10 mouse cellular contexts compared by ENCODE assay signal in genomic region chr16:87725963-87726362, GRCm38 (mm10). TPM values are rescaled to one million over a fixed set of nuclear protein-coding genes. Genes with fewer than 3 reads are reported as not detected.
DNase-seq lines count a peak whose midpoint lies in the region; ATAC-seq and TF ChIP-seq lines count a peak whose summit lies in the region.
"Had no signal": no experiment of that assay in that cellular context is flagged by ENCODE, and none has a peak within 500 bp of the region (broad histone marks: within the 10 kb centered on the region; RNA-seq: fewer than 3 reads in every experiment).

No protein-coding gene starts in this region.

- H3K27me3 ChIP-seq in midbrain, postnatal 0 days (ENCODE audit: insufficient read depth, low read length) = no peaks in the 10 kb centered on the region
- H3K27me3 ChIP-seq in hindbrain, embryonic 12.5 days = no peaks in the 10 kb centered on the region

- H3K4me1 ChIP-seq in midbrain, postnatal 0 days (ENCODE audit: insufficient read depth, low read length) = no peaks in the 10 kb centered on the region
- no peaks in the 10 kb centered on the region for H3K4me1 ChIP-seq in hindbrain, embryonic 12.5 days

- no peaks in the 10 kb centered on the region for H3K9me3 ChIP-seq in midbrain, postnatal 0 days (ENCODE audit: low read length)
- H3K9me3 ChIP-seq in hindbrain, embryonic 12.5 days (replicated peaks) = no peaks in the 10 kb centered on the region

- TF ChIP-seq CTCF in midbrain, postnatal 0 days (IDR thresholded peaks at IDR 0.05) = no peak

- ATAC-seq in CD4-positive, CD25-positive, alpha-beta regulatory T cell, adult 4 months = peak; percentile 64
- ATAC-seq in activated CD4-positive, CD25-positive, alpha-beta regulatory T cell, adult 4 months = peak; percentile 56
- ATAC-seq in midbrain, postnatal 0 days (ENCODE audit: low FRiP score) = no peak
- no peak for ATAC-seq in hindbrain, embryonic 12.5 days (ENCODE audit: low FRiP score)

- peaks cover 45% of the 10 kb centered on the region for H3K36me3 ChIP-seq in midbrain, postnatal 0 days (ENCODE audit: insufficient read depth, low read length)
- peaks cover 75% of the 10 kb centered on the region for H3K36me3 ChIP-seq in hindbrain, embryonic 12.5 days

- H3K27ac ChIP-seq in midbrain, postnatal 0 days (ENCODE audit: low read depth, low read length) = no peak overlapping the region
- H3K27ac ChIP-seq in hindbrain, embryonic 12.5 days = no peak overlapping the region
- H3K27ac ChIP-seq: gastrocnemius, adult 2 months had no signal

- DNase-seq in large intestine, adult 2 months (ENCODE audit: low read depth, low spot score) = peak; percentile 62
- DNase-seq in naive thymus-derived CD4-positive, alpha-beta T cell, adult 2 months (ENCODE audit: low read depth) = peak; percentile 78
- DNase-seq in midbrain, postnatal 0 days (ENCODE audit: low spot score) = no peak
- DNase-seq in cerebellum, adult 11-12 months = no peak
- no peak for DNase-seq in ovary, postnatal 10 days (ENCODE audit: low spot score)
- DNase-seq: gastrocnemius, adult 2 months; layer of hippocampus, adult 9-11 months had no signal

- H3K4me3 ChIP-seq in midbrain, postnatal 0 days (ENCODE audit: low read depth, low read length) = no peak overlapping the region
- no peak overlapping the region for H3K4me3 ChIP-seq in hindbrain, embryonic 12.5 days
- H3K4me3 ChIP-seq: gastrocnemius, adult 2 months had no signal

- H3K4me2 ChIP-seq in midbrain, postnatal 0 days (ENCODE audit: low read depth, low read length, poor library complexity, severe bottlenecking) = no peak overlapping the region
- H3K4me2 ChIP-seq in hindbrain, embryonic 12.5 days (replicated peaks) = no peak overlapping the region

- H3K9ac ChIP-seq in midbrain, postnatal 0 days (replicated peaks; ENCODE audit: low read length, poor library complexity, severe bottlenecking) = no peak overlapping the region
- no peak overlapping the region for H3K9ac ChIP-seq in hindbrain, embryonic 12.5 days

- WGBS in large intestine, adult 2 months = 32% methylated on average over 21 of the region's 21 CpGs
- 93% methylated on average over 21 of the region's 21 CpGs for WGBS in midbrain, postnatal 0 days
- WGBS in hindbrain, embryonic 12.5 days = 96% methylated on average over 21 of the region's 21 CpGs

RNA-seq across cellular contexts. Expression of gene Bach1, which starts 27.2 kb away (rescaled TPM):
- 1 to 10 TPM; 3.4 to 3.9 TPM for polyA plus RNA-seq in CD4-positive, CD25-positive, alpha-beta regulatory T cell, adult 4 months (2017; shearing (Covaris generic))
- 1 to 10 TPM; 2.3 TPM for polyA plus RNA-seq in activated CD4-positive, CD25-positive, alpha-beta regulatory T cell, adult 4 months (2017; shearing (Covaris generic))
- 13.7 and 32.3 TPM in 2 replicates for polyA plus RNA-seq in large intestine, adult 2 months (2012; rRNA removed)
- total RNA-seq in midbrain, postnatal 0 days (2014; rRNA removed) = 32.9 and 44.0 TPM in 2 replicates
- polyA plus RNA-seq in midbrain, postnatal 0 days (2015; fragmentation: Nextera tagmentation; extraction: Ambion mirVana) = 9.4 and 10.3 TPM in 2 replicates
- polyA plus RNA-seq in hindbrain, embryonic 12.5 days (2016; fragmentation: Nextera tagmentation; extraction: Ambion mirVana) = 26.2 and 26.3 TPM in 2 replicates

Comparison
In these comparisons a context has a peak if more than half of its experiments do, and no peak if none do; other contexts are left out.
1. ATAC-seq: peak in CD4-positive, CD25-positive, alpha-beta regulatory T cell, adult 4 months (single experiment) and activated CD4-positive, CD25-positive, alpha-beta regulatory T cell, adult 4 months (single experiment); none in midbrain, postnatal 0 days (single experiment) and hindbrain, embryonic 12.5 days (single experiment).
2. DNase-seq: peak in large intestine, adult 2 months (single experiment) and naive thymus-derived CD4-positive, alpha-beta T cell, adult 2 months (single experiment); none in midbrain, postnatal 0 days (single experiment), cerebellum, adult 11-12 months (single experiment) and ovary, postnatal 10 days (single experiment).